Mouse (Mus musculus): Measurements from ENCODE around the gene 1600002K03Rik. TPM values are rescaled to one million over a fixed set of nuclear protein-coding genes. Genes with fewer than 3 reads are reported as not detected.
"Not testable (repeated sequence)": the region's sequence is repeated elsewhere in the genome, so short reads cannot be mapped to it uniquely, and the experiment has no call there.

The 1600002K03Rik gene
- total and polyA plus RNA-seq, 3 experiments = 5.9 to 6.3 (median 6.0) TPM

DNA sequence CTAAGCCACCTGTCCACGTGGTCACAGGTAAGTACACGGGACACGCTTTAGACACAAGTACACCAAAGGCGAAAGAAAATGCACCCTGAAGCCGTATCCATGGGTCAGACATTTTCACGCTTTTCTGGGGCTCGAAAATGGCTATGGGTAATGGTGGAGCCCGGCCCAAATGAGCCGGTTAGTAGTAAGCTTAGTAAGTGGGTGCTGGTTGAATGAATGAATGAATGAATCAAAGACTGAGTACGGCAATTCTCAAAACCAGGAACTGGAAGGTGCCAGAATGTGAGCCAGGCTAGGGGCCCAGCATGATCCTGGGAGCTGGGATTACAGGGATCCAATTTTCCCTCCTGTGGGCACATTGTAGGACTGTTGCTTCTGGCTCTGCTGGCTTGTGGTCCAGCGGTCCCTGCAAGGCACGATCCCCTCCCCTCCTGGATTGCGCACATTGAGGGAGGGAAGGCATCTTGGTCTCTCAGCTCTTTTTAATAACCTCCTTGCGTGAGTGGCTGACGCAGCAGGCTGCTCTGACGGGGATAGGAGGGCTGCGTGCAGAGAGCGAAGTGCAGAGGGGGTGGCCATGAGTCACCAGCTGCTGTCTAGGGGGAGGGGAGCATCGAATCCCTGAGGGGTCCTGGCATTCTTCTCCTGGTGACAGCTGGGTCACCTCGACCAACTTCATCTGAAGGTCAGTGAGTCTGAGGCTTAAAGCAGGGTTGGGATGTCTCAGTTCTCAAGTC lies 7.2 kb upstream of the 1600002K03Rik start, which contains the start of gene Cirbp:
Gene Cirbp, plus strand, starts transcription at position 594 of the 737 bp plus-strand sequence.
- H3K36me3 ChIP-seq (ENCODE audit: control insufficient read depth, insufficient read depth, low read length) = peaks cover 2% of the 10 kb centered on the region; the same call in 1 of the 2 replicates
- no peak for TF ChIP-seq EP300 (IDR thresholded peaks at IDR 0.05; ENCODE audit: insufficient read depth, low read depth, low read length)
- no peak; the same call in 1 of the 2 replicates for TF ChIP-seq CTCF (IDR thresholded peaks at IDR 0.05)
- no peaks in the 10 kb centered on the region for H3K27me3 ChIP-seq (ENCODE audit: control insufficient read depth, insufficient read depth, low read length)
- peak within 1 kb of the TSS; percentile 64 for H3K4me3 ChIP-seq
- DNase-seq = peak in 1 of 2 experiments; percentile 29
- H3K79me2 ChIP-seq (replicated peaks; ENCODE audit: control insufficient read depth, insufficient read depth, low read length) = peaks cover 1% of the 10 kb centered on the region
- intact Hi-C loops (cut with DNase I) = loop anchor here (1.0 to 5.0 kb wide), 3 partner anchors 20 to 313 kb away; partner anchors contain the start of genes Ptbp1 and Stk11
- peak within 1 kb of the TSS; percentile 88 for H3K27ac ChIP-seq
- peaks cover 17% of the 10 kb centered on the region for H3K4me1 ChIP-seq (ENCODE audit: control insufficient read depth, insufficient read depth, low read length)
- peak within 1 kb of the TSS; percentile 37 for H3K9ac ChIP-seq (ENCODE audit: low read depth, low read length)
- 26% methylated on average over 20 of the region's 20 CpGs for WGBS

DNA sequence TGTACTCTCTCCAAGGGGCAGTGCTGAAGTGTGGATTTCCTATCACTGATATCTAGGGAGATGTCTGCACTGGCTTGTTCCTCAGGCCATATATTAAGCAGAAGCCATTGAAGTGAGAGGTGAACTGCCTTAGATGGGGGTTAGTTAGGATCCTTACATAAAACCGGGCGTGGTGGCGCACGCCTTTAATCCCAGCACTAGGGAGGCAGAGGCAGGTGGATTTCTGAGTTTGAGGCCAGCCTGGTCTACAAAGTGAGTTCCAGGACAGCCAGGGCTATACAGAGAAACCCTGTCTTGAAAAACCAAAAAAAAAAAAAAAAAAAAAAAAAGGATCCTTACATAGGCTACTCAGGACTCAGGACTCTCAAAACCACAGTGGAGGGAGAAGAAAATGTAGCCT lies 6.6 kb upstream of the 1600002K03Rik start:
- WGBS = 91% methylated on average over 4 of the region's 4 CpGs
- H3K4me3 ChIP-seq; H3K27ac ChIP-seq; H3K27me3 ChIP-seq (ENCODE audit: control insufficient read depth, insufficient read depth, low read length); H3K79me2 ChIP-seq (replicated peaks; ENCODE audit: control insufficient read depth, insufficient read depth, low read length); H3K36me3 ChIP-seq (ENCODE audit: control insufficient read depth, insufficient read depth, low read length); DNase-seq; H3K9ac ChIP-seq (ENCODE audit: low read depth, low read length): not testable (repeated sequence)
- intact Hi-C loops (cut with DNase I) = loop anchor here (2.0 to 5.0 kb wide), 2 partner anchors 51 to 314 kb away; partner anchors contain the start of genes Ptbp1 and Stk11
- H3K4me1 ChIP-seq (ENCODE audit: control insufficient read depth, insufficient read depth, low read length) = peaks cover 14% of the 10 kb centered on the region

DNA sequence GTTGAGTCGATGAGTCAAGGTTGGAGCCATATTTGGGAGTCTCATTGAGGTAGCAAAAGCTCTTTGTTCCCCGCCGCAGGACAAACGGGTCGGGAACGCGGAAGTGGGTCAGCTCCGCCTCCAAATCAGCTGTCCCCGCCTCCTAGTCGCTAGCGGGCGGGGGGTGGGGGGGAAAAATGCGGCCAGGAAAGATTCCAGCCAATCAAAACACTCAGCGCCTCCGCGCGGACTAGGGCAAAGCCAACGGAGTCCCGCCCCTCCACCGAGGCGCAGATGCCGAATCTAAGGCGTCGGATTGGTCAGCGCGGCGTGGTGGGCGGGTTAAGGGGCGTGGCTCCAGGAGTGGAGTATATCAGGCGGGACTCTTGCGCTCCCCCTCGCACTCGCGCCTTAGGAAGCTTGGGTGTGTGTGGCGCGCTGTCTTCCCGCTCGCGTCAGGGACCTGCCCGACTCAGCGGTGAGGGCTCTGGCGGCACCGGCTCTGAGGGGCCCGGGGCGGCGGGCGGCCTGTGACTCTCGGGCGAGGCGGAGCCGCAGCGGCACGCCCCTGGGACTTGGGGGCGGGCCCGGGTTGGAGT lies 5.2 kb upstream of the 1600002K03Rik start:
- Histone ChIP-seq H3K4me1 (ENCODE audit: control insufficient read depth, insufficient read depth, low read length) (peaks cover 10% of the 10 kb centered on the region), H3K27ac (peak overlapping the region; percentile 96), H3K79me2 (replicated peaks; ENCODE audit: control insufficient read depth, insufficient read depth, low read length) (peaks cover 5% of the 10 kb centered on the region), H3K4me3 (peak overlapping the region; percentile 99), H3K27me3 (ENCODE audit: control insufficient read depth, insufficient read depth, low read length) (no peaks in the 10 kb centered on the region), H3K9ac (ENCODE audit: low read depth, low read length) (peak overlapping the region; percentile 97), H3K36me3 (ENCODE audit: control insufficient read depth, insufficient read depth, low read length) (peaks cover 2% of the 10 kb centered on the region)
- DNase-seq = peak; percentile 99
- under 1% methylated on average over 55 of the region's 55 CpGs for WGBS
- TF ChIP-seq CTCF (IDR thresholded peaks at IDR 0.05) (no peak), EP300 (IDR thresholded peaks at IDR 0.05; ENCODE audit: insufficient read depth, low read depth, low read length) (0 out of 2 replicates have a peak, but pooled peaks have one; percentile 61), POLR2A (IDR thresholded peaks at IDR 0.05; ENCODE audit: insufficient read depth, low read depth, low read length) (peak; percentile 99)
- intact Hi-C loops (cut with DNase I) = loop anchor here (2.0 to 5.0 kb wide), 2 partner anchors 53 to 315 kb away; partner anchors contain the start of genes Ptbp1 and Stk11

DNA sequence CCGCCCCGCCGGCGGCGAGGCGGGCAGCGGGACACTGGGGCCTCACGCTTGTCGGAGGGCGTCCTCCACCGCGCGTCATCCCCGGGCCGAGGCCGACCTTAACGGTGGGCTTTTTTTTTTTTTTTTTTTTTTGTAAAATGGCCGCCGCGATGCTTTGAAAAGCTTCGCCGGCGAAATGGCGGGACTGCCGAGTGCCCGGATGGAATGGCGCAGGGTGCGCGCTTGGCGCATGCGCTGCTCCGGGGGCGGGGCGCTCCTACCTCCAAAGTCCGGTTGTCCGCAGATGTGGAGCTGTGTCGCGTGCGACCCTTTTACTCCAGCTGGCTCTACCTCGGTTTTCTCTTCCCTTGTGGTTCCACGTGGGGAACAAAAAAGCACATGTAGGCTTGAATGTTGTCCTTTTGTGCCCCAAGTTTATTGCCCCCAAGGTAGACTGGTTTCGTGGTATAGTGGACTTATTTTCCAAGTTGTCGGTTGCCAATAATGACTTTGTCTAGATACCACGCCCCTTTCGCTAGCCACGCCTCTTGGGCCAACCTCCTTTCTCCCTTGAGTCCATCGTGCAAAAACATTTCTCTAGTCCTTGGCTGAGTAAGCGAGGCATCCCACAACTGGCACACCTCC lies 4.6 kb upstream of the 1600002K03Rik start:
- under 1% methylated on average over 48 of the region's 48 CpGs for WGBS
- DNase-seq = peak; percentile 94 to 96
- Histone ChIP-seq H3K9ac (ENCODE audit: low read depth, low read length) (peak overlapping the region; percentile 97), H3K4me1 (ENCODE audit: control insufficient read depth, insufficient read depth, low read length) (peaks cover 10% of the 10 kb centered on the region), H3K4me3 (peak overlapping the region; percentile 99), H3K36me3 (ENCODE audit: control insufficient read depth, insufficient read depth, low read length) (peaks cover 2% of the 10 kb centered on the region), H3K79me2 (replicated peaks; ENCODE audit: control insufficient read depth, insufficient read depth, low read length) (peaks cover 5% of the 10 kb centered on the region), H3K27ac (peak overlapping the region; percentile 96), H3K27me3 (ENCODE audit: control insufficient read depth, insufficient read depth, low read length) (no peaks in the 10 kb centered on the region)
- no peak for TF ChIP-seq EP300 (IDR thresholded peaks at IDR 0.05; ENCODE audit: insufficient read depth, low read depth, low read length)
- peak; percentile 29; the same call in 1 of the 2 replicates for TF ChIP-seq POLR2A (IDR thresholded peaks at IDR 0.05; ENCODE audit: insufficient read depth, low read depth, low read length)
- TF ChIP-seq CTCF (IDR thresholded peaks at IDR 0.05) = no peak
- intact Hi-C loops (cut with DNase I) = loop anchor here (5.0 kb wide), 1 partner anchor 316 kb away; the partner anchor contains the start of gene Ptbp1

DNA sequence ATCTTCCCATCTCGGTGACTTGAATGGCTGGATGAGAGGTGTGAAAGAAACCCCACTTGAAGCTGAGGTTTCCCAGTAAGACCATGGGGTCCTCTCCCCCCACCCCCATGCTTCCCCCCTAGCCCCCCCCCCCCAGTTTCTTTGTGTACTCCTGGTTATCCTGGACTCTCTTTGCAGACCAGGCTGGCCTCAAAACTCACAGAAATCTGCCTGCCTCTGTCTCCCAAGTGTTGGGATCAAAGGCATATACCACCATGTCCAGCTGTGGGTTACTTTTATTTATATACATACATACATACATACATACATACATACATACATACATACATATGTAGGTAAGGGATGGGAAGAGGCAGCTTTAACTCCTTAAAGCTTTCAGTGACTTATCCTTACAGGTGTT lies 3.7 kb upstream of the 1600002K03Rik start:
- peaks cover 5% of the 10 kb centered on the region for H3K79me2 ChIP-seq (replicated peaks; ENCODE audit: control insufficient read depth, insufficient read depth, low read length)
- DNase-seq = no peak
- peaks cover 2% of the 10 kb centered on the region for H3K36me3 ChIP-seq (ENCODE audit: control insufficient read depth, insufficient read depth, low read length)
- TF ChIP-seq POLR2A (IDR thresholded peaks at IDR 0.05; ENCODE audit: insufficient read depth, low read depth, low read length) = no peak
- no peak for TF ChIP-seq CTCF (IDR thresholded peaks at IDR 0.05)
- TF ChIP-seq EP300 (IDR thresholded peaks at IDR 0.05; ENCODE audit: insufficient read depth, low read depth, low read length) = no peak
- intact Hi-C loops (cut with DNase I) = loop anchor here (5.0 kb wide), 1 partner anchor 317 kb away; the partner anchor contains the start of gene Ptbp1
- H3K4me1 ChIP-seq (ENCODE audit: control insufficient read depth, insufficient read depth, low read length) = peaks cover 8% of the 10 kb centered on the region
- no peaks in the 10 kb centered on the region for H3K27me3 ChIP-seq (ENCODE audit: control insufficient read depth, insufficient read depth, low read length)
- H3K9ac ChIP-seq (ENCODE audit: low read depth, low read length) = no peak overlapping the region
- WGBS = 46% methylated on average over 1 of the region's 1 CpGs
- H3K4me3 ChIP-seq = peak overlapping the region; percentile 99
- H3K27ac ChIP-seq = peak overlapping the region; percentile 96
